Mouse (Mus musculus) frontal cortex, postnatal 25 days (tissue): ENCODE measurements around the gene 1190005I06Rik.

Experiments
- DNase-seq, 2 experiments: peaks; one replicate each; pipeline ENCODE4 v3.0.0; 2022; ENCODE audit warnings: low spot score in 2 of 2

1190005I06Rik gene

DNA sequence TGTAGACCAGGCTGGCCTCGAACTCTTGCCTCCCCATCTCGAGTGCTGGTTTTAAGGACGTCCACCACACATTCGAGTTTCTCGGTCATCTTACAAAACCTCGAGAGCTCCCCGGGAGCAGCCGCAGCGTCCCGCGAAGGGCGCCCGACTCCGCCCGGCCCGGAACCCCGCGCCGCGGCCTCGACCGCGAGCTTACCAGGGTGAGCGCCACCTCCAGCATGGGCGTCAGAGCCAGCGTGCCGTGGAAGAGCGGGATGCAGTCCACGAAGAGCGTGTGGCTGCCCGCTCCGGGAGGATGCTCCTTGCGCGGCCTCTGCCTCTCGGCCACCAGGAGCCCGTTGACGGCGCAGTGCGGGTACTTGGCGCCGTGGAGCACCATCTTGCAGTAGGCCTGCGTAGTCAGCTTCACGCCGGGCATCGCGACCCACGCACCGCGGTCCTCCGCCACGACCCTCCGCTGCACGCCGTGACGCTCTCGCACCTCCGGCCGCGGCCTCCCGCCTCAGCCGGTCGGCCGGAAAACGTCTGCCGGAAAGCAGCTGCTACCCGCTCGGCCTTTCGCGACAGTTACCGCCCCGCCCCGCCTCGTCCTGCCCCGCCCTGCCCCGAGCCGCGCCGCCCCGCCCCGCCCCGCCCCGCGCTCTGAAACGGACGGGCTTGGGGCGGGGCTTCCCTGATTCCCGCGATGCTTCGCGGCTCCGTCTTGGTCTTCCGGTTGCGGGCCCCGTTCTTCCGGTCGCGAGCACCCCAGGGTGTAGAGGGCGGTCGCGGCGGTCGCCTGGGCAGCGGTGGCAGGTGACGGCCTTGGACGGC lies 20.3 kb upstream of the 1190005I06Rik start, which contains the start of the genes Gm27021 and Cox4i1:
TSS of gene Gm27021 (minus strand) at position 519 of the 813 bp plus-strand sequence.
TSS of gene Cox4i1 (plus strand) at position 662 of the 813 bp plus-strand sequence.
- peak; percentile 74 to 80 for DNase-seq

DNA sequence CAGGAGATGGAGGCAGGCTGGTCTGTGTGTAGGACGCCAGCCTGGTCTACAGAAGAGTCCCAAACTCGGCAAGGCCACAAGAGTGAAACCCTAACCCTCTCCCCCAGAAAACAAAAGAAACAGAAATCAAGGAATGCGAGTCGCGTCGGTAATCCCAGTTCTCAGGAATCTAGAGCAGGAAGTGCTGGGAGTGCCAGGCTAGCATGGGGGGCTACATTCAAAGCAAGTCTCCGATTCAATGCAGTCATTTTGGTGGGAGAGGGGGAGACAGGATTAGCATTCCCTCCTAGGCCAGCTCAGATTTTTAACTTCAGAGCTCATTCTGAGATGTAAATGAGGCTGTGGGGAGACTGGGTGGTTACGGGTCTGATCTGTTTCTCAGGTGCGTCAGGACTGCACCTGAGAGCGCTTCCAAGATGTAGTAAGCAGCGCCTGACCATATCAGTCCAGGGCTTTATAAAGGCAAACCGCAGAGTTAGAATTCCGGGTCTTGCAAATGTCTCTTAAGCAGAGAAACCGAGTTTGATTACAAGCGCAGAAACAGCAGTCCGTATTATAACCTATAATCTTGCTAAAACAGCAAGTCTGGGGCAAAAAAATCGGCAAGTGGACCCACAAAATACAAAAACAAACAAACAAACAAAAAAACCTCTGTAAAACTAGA lies 19.5 kb upstream of the 1190005I06Rik start:
- no peak for DNase-seq

DNA sequence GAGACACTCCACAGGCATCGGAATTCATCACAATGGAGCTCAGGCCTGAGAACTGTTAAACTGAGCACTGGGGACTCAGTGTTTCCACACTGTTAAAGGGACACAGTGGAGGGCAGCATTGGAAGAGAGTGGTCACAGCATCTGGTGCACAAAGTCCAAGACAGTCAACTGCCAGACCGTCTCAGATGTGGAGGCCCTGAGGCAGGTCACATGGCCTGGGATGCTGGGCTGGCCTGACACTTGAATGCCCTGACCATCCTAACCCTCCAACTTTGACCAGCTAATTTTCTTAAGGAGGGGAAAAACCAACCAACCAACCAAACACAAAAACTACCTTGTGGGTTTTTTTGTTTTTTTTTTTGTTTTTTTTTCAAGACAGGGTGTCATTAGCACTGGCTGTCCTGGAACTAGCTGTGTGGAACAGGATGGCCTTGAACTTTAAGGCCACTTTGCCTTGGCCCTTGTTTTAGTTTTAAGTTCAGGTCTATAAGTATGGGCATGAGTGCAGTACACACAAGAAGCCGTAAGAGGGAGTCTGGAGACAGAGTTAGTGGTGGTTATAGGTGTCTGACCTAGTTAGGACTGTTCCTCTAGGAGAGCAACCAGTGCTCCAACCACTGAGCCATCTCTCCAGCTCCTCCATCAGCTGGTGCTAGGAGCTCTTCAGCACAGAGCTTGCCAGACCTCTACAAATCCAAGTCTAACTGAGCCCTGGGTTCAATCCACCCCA lies 18.5 kb upstream of the 1190005I06Rik start:
- DNase-seq: no peak

DNA sequence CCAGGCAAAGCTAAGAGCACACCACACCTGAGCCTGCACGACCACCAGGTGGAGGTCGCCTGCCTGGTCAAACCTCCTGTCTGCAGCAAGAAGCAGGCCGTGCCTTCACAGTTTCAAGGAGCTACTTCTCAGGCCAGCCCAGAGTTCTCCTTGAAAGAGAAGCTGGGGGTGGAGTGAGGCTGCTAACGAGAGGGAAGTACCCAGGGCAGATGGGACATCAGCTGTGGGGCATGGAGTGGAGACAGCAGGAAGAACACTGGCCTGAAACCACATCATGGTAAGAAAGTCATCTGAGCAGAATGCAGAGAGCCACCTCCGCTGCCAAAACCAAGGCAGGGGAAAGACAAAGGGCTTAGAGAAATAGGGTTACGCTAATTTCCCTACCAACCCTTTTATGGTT lies 17.1 kb upstream of the 1190005I06Rik start:
- no peak for DNase-seq

DNA sequence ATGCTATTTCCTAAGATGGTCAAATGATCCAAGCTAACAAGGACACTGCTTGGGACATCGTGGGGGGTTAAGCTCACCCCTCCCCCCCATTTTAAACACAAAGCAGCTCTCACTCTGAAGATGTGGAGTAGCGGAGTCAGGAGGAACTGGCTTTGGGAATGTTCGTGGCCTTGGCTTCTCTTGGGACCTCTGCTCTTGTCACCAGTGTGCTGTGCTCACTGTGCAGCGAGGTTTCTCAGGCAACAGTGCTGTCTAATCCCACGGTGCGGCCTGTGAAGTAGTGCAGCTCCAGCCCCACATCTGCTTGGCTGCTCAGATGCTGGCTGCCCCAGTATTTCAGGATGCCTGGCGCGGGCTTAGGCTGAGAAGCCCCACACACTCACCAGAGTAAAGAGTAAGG lies 10.0 kb upstream of the 1190005I06Rik start:
- DNase-seq: no peak

DNA sequence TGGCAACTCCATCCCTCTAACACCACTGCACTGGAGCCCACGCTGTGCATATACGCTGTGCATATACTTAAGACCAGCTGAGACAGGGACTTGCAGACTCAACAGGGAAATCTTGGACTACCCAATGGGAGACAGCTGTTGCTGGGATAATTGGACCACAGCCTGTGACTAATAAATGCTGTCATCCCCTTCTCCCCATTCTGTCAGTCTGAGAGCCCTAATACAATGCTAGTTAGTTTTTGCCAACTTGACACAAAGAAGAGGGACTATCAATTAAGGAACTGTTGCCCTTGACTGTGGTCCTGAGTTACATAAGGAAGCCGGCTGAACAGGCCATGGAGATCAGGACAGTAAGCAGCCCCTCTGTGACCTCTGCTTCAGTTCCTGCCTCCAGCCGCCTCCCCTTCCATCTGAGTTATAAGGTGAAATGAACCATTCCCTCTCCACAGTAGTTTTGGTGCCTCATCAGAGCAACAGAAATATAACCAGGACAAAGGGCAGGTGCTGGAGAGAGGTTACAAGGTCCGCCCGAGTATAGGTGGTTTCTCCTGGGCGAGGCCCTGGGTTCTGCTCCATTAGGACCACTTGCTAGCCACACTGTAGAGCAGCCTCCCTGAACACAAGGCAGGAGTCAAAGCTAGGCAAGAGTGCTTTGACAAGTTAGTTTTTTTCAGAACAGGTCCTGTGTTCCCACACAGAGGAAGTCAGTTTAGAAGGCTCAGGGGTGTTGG lies 9.1 kb upstream of the 1190005I06Rik start:
- DNase-seq: no peak

DNA sequence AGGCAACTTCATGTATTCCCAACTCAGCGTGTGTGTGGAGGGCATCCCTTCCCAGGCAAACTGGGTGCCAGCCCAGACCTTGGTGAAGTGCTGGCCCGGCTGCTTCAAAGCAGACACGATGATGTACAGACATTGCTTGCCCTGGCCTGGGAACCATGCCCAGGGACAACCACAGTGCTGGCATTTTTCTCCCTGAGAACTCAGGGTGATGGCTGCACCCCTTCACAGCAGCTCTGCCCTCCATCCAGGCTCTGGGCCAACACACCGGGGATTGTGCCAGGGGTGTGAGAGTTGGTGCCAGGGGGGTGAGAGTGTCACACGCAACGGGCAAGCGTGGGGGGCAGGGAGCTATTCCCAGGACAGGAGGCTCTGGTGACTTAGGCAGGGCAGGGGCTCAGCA lies 2.8 kb downstream of the 1190005I06Rik start:
- peak; percentile 36 to 63 for DNase-seq

DNA sequence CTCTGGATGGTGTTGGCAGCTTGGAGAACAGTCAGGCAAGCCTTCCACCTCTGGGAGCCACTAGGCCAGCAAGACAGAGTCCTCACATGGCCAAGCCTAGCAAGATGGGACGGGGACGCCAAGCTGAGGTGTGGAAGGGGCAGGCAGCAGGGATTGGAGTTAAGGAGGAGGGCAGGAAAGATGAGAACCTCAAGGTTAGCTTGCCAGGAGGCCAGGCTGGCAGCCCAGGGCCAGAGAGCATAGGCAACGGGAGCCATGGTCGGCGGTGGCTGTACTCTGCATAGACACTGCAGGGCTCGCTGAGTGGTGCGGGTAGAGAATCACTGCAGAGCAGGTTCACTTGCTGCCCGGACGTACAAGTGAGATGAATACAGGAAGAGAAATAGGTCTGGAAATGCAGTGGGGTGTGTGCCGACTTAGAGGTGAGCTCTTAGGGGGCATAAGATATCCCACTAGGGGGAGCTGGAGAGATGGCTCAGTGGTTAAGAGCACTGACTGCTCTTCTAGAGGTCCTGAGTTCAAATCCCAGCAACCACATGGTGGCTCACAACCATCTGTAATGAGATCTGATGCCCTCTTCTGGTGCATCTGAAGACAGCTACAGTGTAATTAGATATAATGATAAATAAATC lies 5.3 kb downstream of the 1190005I06Rik start:
- no peak for DNase-seq

DNA sequence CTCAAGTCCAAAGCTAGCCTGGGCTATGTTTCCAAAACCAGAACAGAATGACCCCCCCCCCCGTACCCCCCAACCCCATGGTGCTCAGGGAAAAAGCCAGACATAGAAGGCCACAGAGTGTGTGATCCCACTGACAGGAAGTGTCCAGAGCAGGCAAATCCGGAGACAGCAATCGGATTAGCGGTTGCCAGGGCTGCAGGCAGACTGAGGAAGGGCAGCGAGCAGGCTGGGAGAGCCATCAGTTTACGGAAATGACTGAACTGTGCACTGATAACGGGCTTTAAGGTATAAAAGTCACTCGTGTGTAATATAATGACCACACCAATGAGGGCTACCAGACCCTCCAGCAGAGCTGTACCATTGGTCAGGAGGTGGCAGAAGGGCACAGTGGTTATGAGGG lies 6.2 kb downstream of the 1190005I06Rik start:
- no peak for DNase-seq

DNA sequence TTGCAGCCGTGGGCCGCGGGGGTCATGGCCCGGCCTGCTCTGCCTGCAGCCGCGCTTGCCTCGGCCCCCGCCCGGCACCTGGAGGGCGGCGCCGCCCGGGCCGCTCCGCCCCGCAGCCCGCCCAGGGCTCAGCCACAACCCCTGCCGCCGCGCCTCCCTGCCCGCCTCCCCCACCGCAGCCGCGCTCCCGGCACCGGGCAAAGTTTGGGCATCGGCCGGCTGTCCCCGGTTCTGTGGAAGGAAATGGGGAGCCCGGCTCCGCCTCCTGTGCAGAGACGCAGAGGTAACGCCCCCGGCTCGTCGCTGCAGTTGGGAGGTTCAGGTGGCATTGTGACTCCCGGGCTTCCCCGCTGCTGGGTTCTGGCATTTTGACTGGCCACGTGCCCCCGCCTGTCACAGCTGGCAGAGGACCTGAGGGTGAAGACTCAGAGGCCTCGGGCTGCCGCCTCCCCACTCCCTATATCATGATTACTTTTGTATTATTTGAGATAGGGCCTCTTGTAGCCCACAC lies 13.0 kb downstream of the 1190005I06Rik start:
- peak in 1 of 2 experiments; percentile 10 for DNase-seq

DNA sequence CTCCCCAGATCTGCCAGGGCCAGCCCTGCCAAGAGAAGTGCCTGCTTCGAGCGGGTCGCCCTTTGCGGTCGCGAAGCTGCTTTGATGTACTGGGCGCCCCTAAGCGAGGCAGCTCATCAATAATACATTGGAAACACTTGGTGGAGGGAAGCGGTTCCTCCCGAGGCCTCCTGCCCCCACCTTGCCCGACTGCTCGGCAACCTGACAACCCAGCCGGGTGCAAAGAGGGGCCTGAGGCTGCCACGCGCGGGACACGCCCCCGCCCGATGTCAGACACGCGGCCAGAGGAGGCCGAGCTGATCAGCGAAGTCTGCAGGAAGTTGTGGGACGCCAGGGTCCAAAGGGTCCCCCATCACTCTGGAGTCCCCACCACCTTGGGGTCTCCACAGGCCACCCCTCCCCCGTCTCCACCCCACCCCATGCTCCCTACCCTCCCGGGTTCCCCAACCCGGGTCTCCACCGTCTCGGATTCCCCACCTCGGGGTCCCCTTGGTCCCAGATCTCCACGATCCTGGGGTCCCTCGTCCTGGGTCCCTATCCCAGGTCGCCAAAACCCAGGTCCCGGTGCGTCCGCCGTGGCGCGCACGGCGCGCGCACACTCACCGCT lies 13.7 kb downstream of the 1190005I06Rik start:
- no peak for DNase-seq

DNA sequence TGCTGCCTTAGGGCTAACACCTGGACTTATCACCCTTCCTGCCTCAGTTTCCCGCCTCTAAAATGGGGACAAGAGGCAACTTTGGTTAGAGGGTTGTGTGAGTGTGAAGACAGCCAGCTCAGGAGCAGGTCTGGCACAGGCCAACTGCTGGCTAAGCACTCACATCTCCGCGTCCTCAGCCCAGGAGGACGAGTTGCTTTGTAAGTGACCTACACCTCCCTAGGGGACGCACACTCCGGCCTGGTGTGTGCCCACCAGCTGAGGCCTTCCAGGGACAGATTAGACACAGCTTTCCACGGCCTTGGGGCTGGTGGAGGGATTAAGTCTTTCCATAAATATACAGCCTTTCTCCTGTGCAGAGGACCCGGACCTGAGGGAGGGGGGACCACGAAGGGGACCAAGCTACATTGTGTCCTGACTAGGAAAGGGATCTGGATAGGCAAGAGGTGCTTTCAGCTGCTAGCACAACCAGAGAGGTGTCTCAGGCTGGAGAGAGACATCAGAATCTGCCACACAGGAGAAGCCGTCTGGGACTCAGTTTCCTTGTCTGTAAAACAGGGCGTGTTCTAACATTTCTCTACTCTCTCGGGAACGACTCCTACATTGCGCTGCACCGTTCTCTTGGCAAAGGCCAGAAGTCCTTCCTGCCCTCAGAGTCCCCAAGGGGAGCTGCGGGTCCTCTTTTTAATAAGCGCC lies 14.3 kb downstream of the 1190005I06Rik start:
- no peak for DNase-seq

DNA sequence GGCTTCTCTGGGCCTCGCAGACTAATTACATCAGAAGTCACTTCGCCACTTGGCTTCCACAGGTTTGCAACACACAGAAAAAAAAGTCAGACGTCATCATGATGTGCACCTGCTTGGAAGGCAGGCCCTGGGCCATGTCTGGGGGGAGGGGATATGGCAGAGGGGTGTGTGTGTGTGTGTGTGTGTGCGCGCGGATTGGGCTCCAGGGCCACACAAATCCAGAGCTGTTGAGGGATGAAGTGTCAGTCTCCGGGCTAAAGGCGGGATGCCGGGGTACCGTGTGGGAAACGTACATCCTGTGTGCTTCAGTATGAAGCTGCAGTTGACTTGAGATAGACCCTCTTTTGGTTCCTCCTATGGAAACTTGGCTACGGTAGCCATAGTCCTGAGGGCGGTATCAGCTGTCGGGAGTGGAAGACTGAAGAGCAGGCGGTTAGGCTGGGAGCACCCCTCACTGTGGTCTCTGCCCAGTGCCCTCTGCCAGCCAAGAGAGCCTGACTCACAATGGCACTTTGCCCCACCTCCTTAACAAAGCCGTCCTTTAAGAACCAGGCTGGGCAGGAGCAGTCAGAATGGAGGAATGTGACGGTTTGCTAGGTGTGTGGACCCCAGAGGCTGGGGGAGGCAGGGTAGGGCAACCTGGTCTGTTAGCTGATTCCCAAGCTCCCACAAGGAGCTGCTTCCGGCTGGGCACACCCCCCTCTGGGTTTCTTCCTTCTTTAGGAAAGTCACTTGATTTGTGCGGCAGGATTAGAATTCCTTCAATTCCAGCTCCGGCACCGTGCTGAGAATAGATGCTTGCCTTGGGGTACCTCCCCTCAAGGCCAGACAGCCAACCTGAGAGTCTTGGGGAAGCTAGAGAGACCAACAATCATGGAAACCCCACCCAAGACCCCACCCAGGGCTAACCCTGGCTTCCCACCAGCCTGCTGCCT lies 15.7 kb downstream of the 1190005I06Rik start:
- DNase-seq: no peak

DNA sequence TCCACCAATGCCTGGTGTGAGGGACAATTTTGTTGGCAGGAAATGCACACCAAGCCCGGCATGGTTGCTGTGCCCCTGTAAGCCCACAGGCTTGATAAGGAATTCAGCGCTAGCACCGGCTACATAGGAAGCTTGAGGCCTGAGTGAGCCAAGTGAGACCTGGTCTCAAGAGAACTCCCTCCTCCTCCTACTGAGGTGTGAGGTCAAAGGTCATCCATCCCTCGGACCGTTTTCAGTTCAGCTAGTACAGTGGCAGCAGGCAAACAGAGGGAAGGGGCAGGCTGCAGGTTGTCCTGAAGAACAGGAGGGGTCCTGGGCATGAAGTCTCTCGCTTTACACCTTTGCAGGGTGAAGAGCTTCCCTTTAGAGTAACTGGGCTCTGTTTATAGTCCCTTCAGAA lies 16.6 kb downstream of the 1190005I06Rik start:
- no peak for DNase-seq

DNA sequence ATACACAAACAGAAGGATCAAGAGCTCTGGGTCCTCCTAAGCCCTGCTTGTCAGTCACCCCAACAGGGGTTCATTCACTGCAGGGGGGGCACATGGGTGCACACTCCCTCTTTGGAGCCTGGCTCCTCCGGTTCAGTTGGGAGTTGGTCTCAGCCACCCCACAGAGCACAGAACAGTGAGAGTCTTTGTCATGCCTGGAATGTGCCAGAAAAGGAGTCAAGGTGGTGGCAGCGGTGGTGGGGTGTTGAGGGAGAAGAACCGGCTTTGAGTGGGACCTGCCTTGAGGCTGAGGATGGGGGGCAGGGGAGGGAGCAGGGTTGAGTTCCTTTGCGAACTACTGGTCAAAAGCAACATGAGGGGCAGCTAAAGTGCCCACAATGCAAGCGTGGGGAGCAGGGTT lies 17.4 kb downstream of the 1190005I06Rik start:
- no peak for DNase-seq

DNA sequence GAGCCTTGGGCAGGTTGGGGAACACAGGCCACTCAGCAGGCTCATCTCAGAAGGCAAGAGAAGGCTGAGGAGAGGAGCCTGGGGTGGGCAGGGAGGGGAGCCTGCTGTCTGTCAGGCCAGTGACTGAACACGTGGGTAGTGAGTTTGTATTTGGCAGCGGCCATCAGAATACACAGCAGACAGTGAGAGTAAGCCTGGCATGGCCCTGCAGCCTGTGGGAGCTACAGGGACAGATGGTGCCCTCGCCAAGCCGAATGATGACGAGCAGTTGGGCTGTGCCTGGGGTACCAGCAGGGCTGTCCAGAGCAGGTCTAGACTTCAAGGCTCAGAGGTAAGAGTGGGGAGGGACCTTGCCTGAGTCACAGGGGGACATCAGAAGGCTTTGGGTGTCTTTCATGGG lies 20.1 kb downstream of the 1190005I06Rik start:
- no peak for DNase-seq

DNA sequence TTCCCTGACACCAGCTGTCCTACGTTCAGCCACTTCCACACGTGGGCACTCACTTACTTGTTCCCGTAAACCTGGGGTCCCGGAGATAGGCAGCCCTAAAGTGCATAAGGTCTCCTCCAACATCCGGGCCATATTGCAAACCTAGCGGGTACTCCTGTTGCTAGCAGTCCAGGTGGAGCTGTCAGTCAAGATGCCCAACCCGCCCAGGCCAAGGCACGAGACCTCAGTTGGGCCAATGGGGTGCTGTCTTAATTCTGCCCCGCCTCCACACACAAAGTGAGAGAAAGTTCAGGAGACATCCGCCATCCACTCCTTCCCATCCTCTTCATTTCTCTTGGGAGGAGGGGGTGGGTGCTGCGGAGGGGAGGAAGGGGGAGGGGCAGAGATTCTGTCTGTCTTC lies 21.0 kb downstream of the 1190005I06Rik start:
- no peak for DNase-seq

DNA sequence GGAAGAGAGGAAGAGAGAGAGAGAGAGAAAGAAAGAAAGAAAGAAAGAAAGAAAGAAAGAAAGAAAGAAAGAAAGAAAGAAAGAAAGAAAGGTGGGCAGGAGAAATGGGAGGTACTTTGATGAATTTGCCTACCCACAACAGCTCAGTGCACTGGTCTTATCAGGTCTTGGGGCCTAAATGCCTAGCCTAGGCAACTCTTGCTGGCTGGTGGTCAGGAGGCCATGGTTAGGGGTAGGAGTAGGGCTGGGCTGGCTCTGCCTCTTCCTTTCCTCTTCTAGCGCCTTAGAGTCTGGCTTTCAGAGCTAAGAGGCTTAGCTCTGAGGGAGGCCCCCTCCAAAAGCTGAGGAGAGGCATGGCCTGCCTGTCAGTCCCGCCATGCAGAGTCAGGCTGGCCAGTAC lies 23.8 kb downstream of the 1190005I06Rik start:
- no peak for DNase-seq

DNA sequence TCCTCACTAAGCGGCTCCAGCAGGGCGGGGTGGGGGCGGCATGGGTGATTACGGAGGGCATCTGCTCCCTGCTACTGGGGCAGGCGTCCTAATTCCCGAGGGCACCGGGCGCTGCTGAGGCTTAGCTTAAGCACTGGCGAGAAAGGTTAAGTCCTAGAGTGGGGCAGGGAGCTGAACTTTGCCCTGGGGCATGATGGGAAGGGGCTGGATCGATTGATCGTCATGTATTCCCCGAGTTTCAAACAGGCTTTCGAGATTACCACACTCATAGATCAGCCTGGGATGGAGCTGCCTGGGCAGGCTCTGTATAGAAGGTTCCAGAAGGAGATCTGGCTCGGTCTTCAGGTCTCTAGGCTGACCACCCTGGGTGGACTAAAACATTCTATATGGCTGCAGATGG lies 25.3 kb downstream of the 1190005I06Rik start:
- DNase-seq: no peak
